Mouse (Mus musculus) embryonic facial prominence, embryonic 10.5 days (tissue): ENCODE measurements around the gene Ston1. TPM values are rescaled to one million over a fixed set of nuclear protein-coding genes. Genes with fewer than 3 reads are reported as not detected.
A peak's percentile ranks its signal among the peaks of the same experiment; 100 is the strongest.

Experiments
- DNase-seq: peaks from one replicate; pipeline ENCODE4 v3.0.0-alpha.2; 2017; ENCODE audit warnings: low spot score
- H3K27ac ChIP-seq: fragments of 300-500 bp; sonication (generic); replicated peaks from 2 replicates; pipeline ENCODE4 v1.5.1; 2016; ENCODE audit warnings: mild to moderate bottlenecking
- H3K27me3 ChIP-seq: fragments of 300-500 bp; sonication (generic); replicated peaks from 2 replicates; pipeline ENCODE4 v1.6.1; 2016; ENCODE audit warnings: low read depth, mild to moderate bottlenecking; ENCODE audit not compliant: poor library complexity, severe bottlenecking
- H3K36me3 ChIP-seq: fragments of 300-500 bp; sonication (generic); replicated peaks from 2 replicates; pipeline ENCODE4 v1.6.1; 2016; ENCODE audit warnings: mild to moderate bottlenecking, moderate library complexity
- H3K4me1 ChIP-seq: fragments of 300-500 bp; sonication (generic); 2 replicates; pipeline ENCODE4 v1.6.1; 2016
- H3K4me3 ChIP-seq: fragments of 300-500 bp; sonication (generic); 2 replicates; pipeline ENCODE4 v1.5.1; 2016; ENCODE audit warnings: mild to moderate bottlenecking, moderate library complexity
- H3K9me3 ChIP-seq: fragments of 300-500 bp; sonication (generic); 2 replicates; pipeline ENCODE4 v1.6.1; 2016; ENCODE audit warnings: mild to moderate bottlenecking
- WGBS: fragments of 180-500 bp; shearing (Covaris S2); methylation state at CpG from one replicate; pipeline ENCODE4 v1.1.7; 2016; 5-methylcytosine and 5-hydroxymethylcytosine counted together
- polyA plus RNA-seq: library from polyadenylated mRNA; unstranded; fragments of >200 nt; fragmentation: Nextera tagmentation; extraction: Ambion mirVana; gene quantifications from 2 replicates; pipeline ENCODE4 v1.2.1, GENCODE M21; 2016

Ston1 gene
- 2.0 and 2.3 TPM in 2 replicates for polyA plus RNA-seq

DNA sequence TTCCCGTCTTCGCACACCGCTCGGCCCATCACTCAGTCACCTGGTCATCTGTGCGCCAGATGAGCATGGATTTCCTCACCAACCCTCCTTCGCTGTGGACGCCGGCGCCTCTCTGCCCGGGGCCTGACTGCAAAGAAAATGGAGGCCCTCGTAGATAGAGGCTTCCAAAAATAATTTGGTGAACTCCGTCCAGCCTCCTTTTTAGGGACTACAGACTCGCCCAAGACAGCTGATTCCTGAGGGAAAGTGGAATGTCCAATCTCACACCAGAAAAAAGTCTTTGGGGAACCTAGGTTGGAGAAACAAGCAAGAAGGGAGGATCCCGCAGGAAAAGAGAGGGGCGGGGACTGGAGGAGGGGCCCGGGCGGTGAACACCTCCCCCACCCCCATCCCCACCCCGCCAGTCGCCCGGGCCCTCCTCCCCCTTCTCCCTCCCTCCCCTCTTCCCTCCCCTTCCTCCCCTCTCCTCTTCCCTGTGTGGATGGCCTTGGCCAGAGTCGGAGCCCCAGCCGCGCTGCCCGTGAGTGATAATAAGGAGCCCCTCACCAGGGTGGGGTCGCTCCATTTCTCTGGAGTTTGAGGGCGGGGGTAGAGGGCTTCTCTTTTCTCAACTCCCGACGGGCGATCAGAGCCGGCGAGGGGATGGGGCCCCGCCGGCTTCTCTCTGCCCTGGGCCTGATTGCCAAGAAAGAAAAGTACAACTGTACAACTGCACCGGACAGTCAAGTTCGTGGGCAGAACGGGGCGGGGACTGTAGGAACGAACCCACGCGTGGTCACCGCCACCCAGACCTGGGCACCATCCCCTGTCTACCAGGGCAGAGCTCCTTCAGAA, at the start of gene Ston1:
TSS of gene Ston1 (plus strand) at position 463 of the 834 bp plus-strand sequence.
- no peaks in the 10 kb centered on the region for H3K27me3 ChIP-seq
- H3K4me1 ChIP-seq, result peaks cover 39% of the 10 kb centered on the region
- H3K36me3 ChIP-seq, result no peaks in the 10 kb centered on the region
- WGBS, result under 1% methylated on average over 41 of the region's 41 CpGs
- H3K27ac ChIP-seq, result peak within 1 kb of the TSS; percentile 89
- no peaks in the 10 kb centered on the region for H3K9me3 ChIP-seq
- peak; percentile 90 for DNase-seq
- H3K4me3 ChIP-seq, result peak within 1 kb of the TSS; percentile 71

DNA sequence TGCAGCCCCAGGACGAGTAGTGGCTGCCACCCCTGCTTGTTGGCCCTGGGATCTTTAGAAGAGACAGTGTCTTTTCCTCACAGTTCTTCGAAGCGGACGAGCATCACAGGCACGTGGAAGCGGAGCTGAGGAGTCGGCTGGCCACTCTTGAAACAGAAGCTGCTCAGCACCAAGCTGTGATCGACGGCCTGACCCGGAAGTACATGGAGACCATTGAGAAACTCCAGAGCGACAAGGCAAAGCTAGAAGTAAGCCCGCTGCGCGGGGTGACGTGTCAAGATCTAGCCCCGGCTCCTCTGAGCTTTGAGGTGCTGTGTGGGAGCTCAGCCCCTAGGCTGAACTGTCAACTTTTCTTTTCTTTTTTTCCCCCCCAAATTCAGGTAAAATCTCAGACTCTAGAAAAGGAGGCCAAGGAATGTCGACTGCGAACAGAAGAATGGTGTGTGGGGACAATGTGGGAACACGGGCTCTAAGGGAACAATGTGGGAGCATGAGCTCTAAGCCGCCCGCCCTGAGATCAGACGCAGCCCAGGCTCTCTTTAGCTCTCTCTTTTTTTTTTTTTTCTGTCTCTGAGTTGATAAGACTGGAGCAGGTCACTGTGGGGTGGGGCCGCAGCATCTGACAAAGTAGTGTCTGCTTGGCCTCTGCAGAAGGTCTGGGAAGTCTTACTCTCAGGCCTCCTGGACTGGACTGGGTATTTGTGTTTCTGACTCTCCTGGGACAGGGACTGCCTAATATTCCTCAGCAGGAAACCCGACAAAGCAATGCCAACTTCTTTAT, 47.9 kb upstream of the Ston1 start:
- DNase-seq, result no peak
- 89% methylated on average over 24 of the region's 24 CpGs for WGBS
- Histone ChIP-seq H3K9me3 (no peaks in the 10 kb centered on the region), H3K27ac (no peak overlapping the region), H3K4me3 (no peak overlapping the region), H3K27me3 (no peaks in the 10 kb centered on the region), H3K4me1 (peaks cover 26% of the 10 kb centered on the region), H3K36me3 (peaks cover 44% of the 10 kb centered on the region)

DNA sequence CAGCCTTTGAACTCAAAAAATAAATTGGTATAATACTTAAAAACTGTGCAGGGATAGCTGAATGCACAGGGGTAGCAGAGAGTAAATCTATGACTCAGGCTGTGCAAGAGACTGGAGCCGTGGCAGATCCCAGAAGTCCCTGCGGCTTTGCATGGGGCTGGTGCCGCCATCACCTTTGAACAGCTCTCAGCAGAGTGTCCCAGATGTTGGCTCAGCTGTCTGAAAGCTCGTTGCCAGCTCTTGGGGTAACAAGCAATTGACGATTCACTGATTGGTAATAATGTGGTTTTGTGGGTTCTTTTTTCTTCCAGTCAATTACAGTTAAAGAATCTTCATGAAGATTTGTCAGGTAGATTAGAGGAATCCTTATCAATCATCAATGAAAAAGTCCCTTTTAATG, 47.1 kb upstream of the Ston1 start:
- no peak overlapping the region for H3K27ac ChIP-seq
- H3K4me3 ChIP-seq, result no peak overlapping the region
- no peak for DNase-seq
- H3K36me3 ChIP-seq, result peaks cover 45% of the 10 kb centered on the region
- peaks cover 26% of the 10 kb centered on the region for H3K4me1 ChIP-seq
- no peaks in the 10 kb centered on the region for H3K27me3 ChIP-seq
- WGBS, result 77% methylated on average over 5 of the region's 5 CpGs
- no peaks in the 10 kb centered on the region for H3K9me3 ChIP-seq

DNA sequence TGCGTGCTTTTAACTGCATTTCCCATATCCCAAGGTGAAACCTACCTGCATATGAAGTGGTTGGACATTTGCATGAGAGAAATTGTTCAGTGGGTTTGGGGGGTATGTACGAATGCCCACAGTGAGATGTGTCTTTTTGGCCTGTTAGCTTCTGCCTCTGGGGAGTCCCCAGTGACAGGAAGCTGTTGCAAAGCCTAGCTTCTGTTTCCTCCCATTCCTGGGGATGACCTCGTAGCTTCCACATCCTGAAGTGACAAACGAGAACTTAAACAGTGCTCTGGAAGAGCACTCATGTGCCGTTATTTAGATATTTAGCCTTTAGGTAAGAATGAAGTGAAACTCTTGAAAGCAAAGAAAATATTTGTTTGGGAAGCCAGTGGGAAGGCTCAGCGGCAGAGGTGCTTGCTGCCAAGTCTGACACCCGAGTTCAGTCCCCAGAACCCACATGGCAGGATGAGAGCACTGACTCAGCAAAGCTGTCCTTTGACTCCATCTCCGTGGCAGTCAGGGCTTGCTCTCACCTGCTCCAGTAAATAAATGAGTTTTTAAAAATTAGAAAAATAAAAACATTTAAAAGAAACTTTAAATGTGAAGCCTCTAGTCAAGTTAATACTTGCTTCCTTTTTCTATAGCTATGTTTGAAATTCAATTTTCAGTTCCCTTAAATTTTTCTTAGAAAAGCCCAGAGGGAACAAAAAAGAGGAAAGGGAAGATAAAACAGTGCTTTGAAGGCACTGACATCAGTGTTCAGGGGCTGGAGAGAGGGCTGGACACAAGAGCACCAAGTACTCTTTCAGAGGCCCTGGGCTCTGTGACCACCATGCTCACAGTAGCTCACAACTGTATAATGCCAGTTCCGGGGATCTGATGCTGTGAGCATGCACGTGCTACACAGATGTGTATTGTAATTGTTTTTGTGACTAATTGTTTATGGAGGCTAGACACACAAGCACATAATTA, 46.2 kb upstream of the Ston1 start:
- no peak overlapping the region for H3K4me3 ChIP-seq
- H3K27ac ChIP-seq, result no peak overlapping the region
- peaks cover 26% of the 10 kb centered on the region for H3K4me1 ChIP-seq
- H3K27me3 ChIP-seq, result no peaks in the 10 kb centered on the region
- DNase-seq, result no peak
- 61% methylated on average over 10 of the region's 10 CpGs for WGBS
- peaks cover 43% of the 10 kb centered on the region for H3K36me3 ChIP-seq
- no peaks in the 10 kb centered on the region for H3K9me3 ChIP-seq

- 17% methylated on average over 6 of the region's 6 CpGs for WGBS
- peaks cover 51% of the 10 kb centered on the region for H3K36me3 ChIP-seq
- no peak overlapping the region for H3K4me3 ChIP-seq
- H3K27me3 ChIP-seq, result no peaks in the 10 kb centered on the region
- H3K4me1 ChIP-seq, result peaks cover 26% of the 10 kb centered on the region
- peak; percentile 61 for DNase-seq
- H3K27ac ChIP-seq, result peak overlapping the region; percentile 61
- no peaks in the 10 kb centered on the region for H3K9me3 ChIP-seq
These were observed 44.9 kb upstream of the Ston1 start for GRCm38 (mm10) chr17:88552556-88552955.

DNA sequence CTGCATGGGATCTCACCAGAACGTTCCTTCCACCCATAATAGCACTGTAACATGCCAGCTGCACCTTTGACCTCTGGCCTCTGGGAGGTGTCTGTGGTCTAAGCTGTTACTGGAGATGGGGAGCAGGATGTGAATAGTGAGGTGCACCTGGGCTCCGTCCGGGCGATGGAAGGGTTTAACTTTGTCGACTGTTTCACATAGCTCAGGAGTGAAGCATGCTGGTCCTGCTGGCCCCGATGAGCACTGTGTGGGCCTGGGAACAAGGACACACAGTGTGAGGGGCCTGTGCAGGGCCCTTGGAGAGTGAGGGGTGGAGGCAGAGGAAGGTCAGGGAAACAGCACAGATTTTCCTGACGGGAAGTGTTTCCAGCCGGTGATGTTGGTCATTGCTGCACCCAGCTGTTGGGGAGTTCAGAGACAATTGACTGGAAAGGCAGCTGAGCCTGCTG, 44.5 kb upstream of the Ston1 start:
- H3K36me3 ChIP-seq, result peaks cover 47% of the 10 kb centered on the region
- H3K27ac ChIP-seq, result peak overlapping the region; percentile 61
- DNase-seq, result peak; percentile 28

DNA sequence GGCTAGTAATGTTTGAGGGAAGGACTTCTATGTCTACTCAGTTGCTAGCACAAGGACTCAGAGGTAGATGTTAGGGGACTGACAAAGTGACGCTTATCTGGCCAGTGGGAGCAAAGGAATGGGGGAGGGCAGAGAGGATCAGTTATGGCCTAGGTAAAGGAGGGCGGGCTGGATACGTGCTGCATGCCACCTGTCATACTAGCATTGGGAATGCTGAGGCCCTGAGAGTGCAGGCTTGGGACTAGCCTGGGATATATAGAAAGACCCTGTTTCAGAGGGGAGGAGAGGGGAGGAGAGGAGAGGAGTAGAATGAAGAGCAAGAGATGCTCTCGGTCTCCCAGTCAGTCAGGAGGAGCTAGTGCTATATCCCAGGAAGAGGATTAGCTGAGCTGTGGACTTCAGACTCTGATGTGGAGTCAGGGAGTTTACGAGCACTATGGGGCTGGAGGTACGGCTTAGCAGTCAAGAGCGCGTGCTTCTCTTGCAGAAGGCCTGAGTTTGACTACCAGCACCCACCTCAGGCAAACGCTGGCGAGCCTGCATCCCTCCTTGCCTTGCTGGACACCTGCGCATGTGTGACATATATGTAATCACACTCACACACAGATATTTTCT, 43.9 kb upstream of the Ston1 start:
- H3K27ac ChIP-seq, result peak overlapping the region; percentile 61; the same call in 1 of the 2 replicates
- H3K27me3 ChIP-seq, result no peaks in the 10 kb centered on the region
- peaks cover 43% of the 10 kb centered on the region for H3K36me3 ChIP-seq
- H3K4me1 ChIP-seq, result peaks cover 26% of the 10 kb centered on the region
- 85% methylated on average over 11 of the region's 11 CpGs for WGBS
- DNase-seq, result no peak
- no peaks in the 10 kb centered on the region for H3K9me3 ChIP-seq
- H3K4me3 ChIP-seq, result no peak overlapping the region

More for the DNA sequence above, 44.5 kb upstream of the Ston1 start:
- H3K27me3 ChIP-seq, result no peaks in the 10 kb centered on the region
- WGBS, result 32% methylated on average over 8 of the region's 8 CpGs
- H3K4me1 ChIP-seq, result peaks cover 26% of the 10 kb centered on the region
- no peaks in the 10 kb centered on the region for H3K9me3 ChIP-seq
- H3K4me3 ChIP-seq, result no peak overlapping the region

GRCm38 (mm10) chr17:88556176-88556575, 41.3 kb upstream of the Ston1 start:
- H3K36me3 ChIP-seq, result peaks cover 33% of the 10 kb centered on the region
- WGBS, result 88% methylated on average over 13 of the region's 13 CpGs

GRCm38 (mm10) chr17:88556688-88557087, 40.8 kb upstream of the Ston1 start:
- peaks cover 24% of the 10 kb centered on the region for H3K4me1 ChIP-seq
- H3K4me3 ChIP-seq, result no peak overlapping the region
- 84% methylated on average over 4 of the region's 4 CpGs for WGBS
- H3K27me3 ChIP-seq, result no peaks in the 10 kb centered on the region
- peaks cover 38% of the 10 kb centered on the region for H3K36me3 ChIP-seq
- H3K27ac ChIP-seq, result no peak overlapping the region
- no peaks in the 10 kb centered on the region for H3K9me3 ChIP-seq
- no peak for DNase-seq

More at GRCm38 (mm10) chr17:88556176-88556575, 41.3 kb upstream of the Ston1 start:
- Histone ChIP-seq H3K27ac (no peak overlapping the region), H3K4me3 (no peak overlapping the region), H3K4me1 (peaks cover 26% of the 10 kb centered on the region), H3K27me3 (no peaks in the 10 kb centered on the region), H3K9me3 (no peaks in the 10 kb centered on the region)
- DNase-seq, result no peak

DNA sequence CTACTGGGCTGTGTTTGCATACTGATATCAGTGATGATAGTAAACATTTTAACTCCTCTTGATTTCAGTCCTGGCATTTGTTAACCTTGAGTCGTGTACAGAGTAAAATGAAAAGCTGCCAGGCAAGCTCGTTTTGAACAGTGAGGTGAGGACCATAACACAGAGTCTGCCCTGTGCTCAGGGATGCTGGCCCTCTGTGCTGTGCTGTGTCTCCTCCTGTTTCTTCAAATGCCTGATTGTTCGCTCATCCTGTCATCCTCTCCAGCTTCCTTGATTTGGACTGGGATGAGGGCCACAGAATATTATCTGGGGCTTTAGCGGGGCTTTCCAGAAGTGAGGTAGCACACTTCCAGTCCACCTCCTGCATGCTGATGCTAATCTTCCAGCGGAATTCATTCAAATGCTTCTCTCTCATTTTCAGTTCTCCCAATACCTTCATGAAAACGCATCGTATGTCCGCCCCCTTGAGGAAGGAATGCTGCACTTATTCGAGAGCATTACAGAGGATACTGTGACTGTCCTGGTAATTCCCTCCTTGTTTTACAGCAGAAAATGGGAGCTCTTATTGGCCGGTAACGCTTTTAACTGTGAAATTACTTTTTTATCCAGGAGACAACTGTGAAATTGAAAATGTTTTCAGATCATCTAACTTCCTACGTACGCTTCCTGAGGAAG, 39.2 kb upstream of the Ston1 start:
- Histone ChIP-seq H3K4me1 (peaks cover 8% of the 10 kb centered on the region), H3K9me3 (no peaks in the 10 kb centered on the region), H3K27ac (no peak overlapping the region), H3K4me3 (no peak overlapping the region), H3K27me3 (no peaks in the 10 kb centered on the region), H3K36me3 (peaks cover 53% of the 10 kb centered on the region)
- DNase-seq, result peak; percentile 80
- 26% methylated on average over 13 of the region's 13 CpGs for WGBS

DNA sequence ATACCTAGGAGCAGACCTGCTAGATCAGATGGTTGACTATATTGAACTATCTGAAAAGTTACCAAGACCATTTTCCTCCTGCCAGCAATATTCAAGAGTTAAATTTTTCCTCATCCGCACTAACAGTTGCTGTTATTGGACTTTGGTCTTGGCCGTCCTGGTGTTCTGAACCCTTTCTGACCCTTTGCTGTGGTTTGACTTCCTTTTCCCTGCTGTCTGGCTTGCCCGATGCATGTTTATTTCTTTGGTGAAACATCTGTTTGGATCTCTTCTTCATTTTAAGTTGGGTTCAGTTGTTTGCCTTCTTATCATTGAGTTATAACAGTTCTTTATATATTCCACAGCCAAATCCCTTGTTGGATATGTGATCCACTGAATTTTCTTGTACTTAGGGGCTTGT, 33.9 kb upstream of the Ston1 start:
- Histone ChIP-seq H3K36me3 (peaks cover 57% of the 10 kb centered on the region), H3K9me3 (no peaks in the 10 kb centered on the region), H3K27ac (no peak overlapping the region), H3K4me3 (no peak overlapping the region), H3K4me1 (peaks cover 3% of the 10 kb centered on the region; the same call in 1 of the 2 replicates), H3K27me3 (no peaks in the 10 kb centered on the region)
- WGBS, result 76% methylated on average over 3 of the region's 3 CpGs
- DNase-seq, result no peak
